Mouse (Mus musculus) liver, embryonic 15.5 days (tissue): ENCODE measurements around the gene Wdr82. TPM values are rescaled to one million over a fixed set of nuclear protein-coding genes. Genes with fewer than 3 reads are reported as not detected.
A peak's percentile ranks its signal among the peaks of the same experiment; 100 is the strongest.
"Not testable (repeated sequence)": the region's sequence is repeated elsewhere in the genome, so short reads cannot be mapped to it uniquely, and the experiment has no call there.

Experiments
- ATAC-seq: fragments of 200-750 bp; cut with Nextera tagmentation; 2 replicates; pipeline ENCODE4 v1.8.0; 2017; ENCODE audit warnings: moderate number of reproducible peaks, mild to moderate bottlenecking, moderate library complexity; ENCODE audit not compliant: insufficient read depth
- H3K27ac ChIP-seq: fragments of 300-500 bp; sonication (generic); replicated peaks from 2 replicates; pipeline ENCODE4 v1.5.1; 2015; ENCODE audit warnings: mild to moderate bottlenecking, inconsistent platforms
- H3K27me3 ChIP-seq: fragments of 300-500 bp; sonication (generic); 2 replicates; pipeline ENCODE4 v1.6.1; 2015; ENCODE audit warnings: mild to moderate bottlenecking, inconsistent platforms
- H3K36me3 ChIP-seq: fragments of 300-500 bp; sonication (generic); replicated peaks from 2 replicates; pipeline ENCODE4 v1.6.1; 2015; ENCODE audit warnings: moderate library complexity, mild to moderate bottlenecking, inconsistent platforms
- H3K4me1 ChIP-seq: fragments of 300-500 bp; sonication (generic); replicated peaks from 2 replicates; pipeline ENCODE4 v1.6.1; 2015; ENCODE audit warnings: inconsistent platforms
- H3K4me2 ChIP-seq: fragments of 300-500 bp; sonication (generic); 2 replicates; pipeline ENCODE4 v1.6.1; 2015; ENCODE audit warnings: moderate library complexity, mild to moderate bottlenecking, inconsistent platforms
- H3K4me3 ChIP-seq: fragments of 300-500 bp; sonication (generic); replicated peaks from 2 replicates; pipeline ENCODE4 v1.5.1; 2015; ENCODE audit warnings: mild to moderate bottlenecking, inconsistent platforms
- H3K9ac ChIP-seq: fragments of 300-500 bp; sonication (generic); 2 replicates; pipeline ENCODE4 v1.6.1; 2015; ENCODE audit warnings: moderate library complexity, mild to moderate bottlenecking, inconsistent platforms
- H3K9me3 ChIP-seq: fragments of 300-500 bp; sonication (generic); replicated peaks from 2 replicates; pipeline ENCODE4 v1.6.1; 2016; ENCODE audit warnings: inconsistent platforms
- whole genome bisulfite sequencing: fragments of 180-500 bp; shearing (Covaris S2); methylation state at CpG from one replicate; pipeline ENCODE4 v1.1.7; 2015; ENCODE audit warnings: mixed read lengths; ENCODE audit not compliant: insufficient replicate concordance; 5-methylcytosine and 5-hydroxymethylcytosine counted together
- polyA plus RNA-seq: library from polyadenylated mRNA; unstranded; fragments of >200 nt; fragmentation: Nextera tagmentation; extraction: Ambion mirVana; gene quantifications from 2 replicates; pipeline ENCODE4 v1.2.1, GENCODE M21; 2015

Gene Wdr82
- polyA plus RNA-seq, 1 experiment from 2014 or later: 7.3 TPM

DNA sequence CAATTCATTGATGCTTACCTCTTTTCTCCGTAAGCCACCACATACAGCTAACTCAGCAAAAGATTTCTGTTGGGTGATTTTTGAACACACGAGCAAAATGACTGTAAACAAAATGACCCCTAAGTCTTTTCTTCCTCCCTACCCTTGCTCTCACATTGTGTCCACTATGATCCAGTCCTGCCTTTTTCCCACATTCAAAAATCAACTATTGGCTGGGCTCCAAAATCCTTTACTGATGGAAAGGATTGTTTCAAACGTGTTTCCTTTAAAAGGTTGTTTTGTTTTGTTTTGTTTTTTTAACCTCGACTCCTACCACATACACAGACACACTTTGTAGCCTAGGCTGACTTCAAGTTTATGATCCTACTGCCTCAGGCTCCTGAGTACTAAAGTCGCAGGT lies 10.3 kb upstream of the Wdr82 start:
- Histone ChIP-seq H3K4me3 (peak overlapping the region; percentile 68), H3K27me3 (peaks cover 3% of the 10 kb centered on the region; the same call in 1 of the 2 replicates), H3K4me2 (peak overlapping the region; percentile 74), H3K36me3 (no peaks in the 10 kb centered on the region), H3K4me1 (peaks cover 25% of the 10 kb centered on the region), H3K9me3 (no peaks in the 10 kb centered on the region), H3K27ac (peak overlapping the region; percentile 84), H3K9ac (peak overlapping the region; percentile 52)
- no peak for ATAC-seq
- WGBS: 39% methylated on average over 5 of the region's 5 CpGs

DNA sequence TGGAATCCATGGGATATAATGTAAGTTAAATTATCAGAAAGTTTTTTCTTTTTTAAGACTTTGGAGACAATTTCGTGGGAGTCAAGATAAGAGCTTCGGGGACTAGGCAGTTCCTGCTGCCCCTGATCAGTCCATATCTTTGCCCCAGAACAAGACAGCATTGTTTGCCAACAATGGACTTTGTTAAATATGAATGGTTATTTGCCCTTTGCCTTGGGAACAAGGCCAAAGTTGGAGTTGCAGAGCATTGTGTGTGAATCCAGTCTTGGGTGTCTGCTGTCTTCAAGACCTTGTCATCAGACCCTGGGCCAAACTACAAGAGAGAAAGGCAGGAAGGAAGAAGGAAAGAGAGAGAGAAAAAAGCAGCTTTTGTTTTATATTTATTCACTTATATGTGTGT lies 4.0 kb upstream of the Wdr82 start:
- no peak for ATAC-seq
- H3K4me2 ChIP-seq: no peak overlapping the region
- WGBS: 24% methylated on average over 2 of the region's 2 CpGs
- no peak overlapping the region for H3K9ac ChIP-seq
- peaks cover 3% of the 10 kb centered on the region; the same call in 1 of the 2 replicates for H3K27me3 ChIP-seq
- H3K27ac ChIP-seq: no peak overlapping the region
- peaks cover 15% of the 10 kb centered on the region for H3K4me1 ChIP-seq
- H3K9me3 ChIP-seq: no peaks in the 10 kb centered on the region
- H3K4me3 ChIP-seq: no peak overlapping the region
- no peaks in the 10 kb centered on the region for H3K36me3 ChIP-seq

- H3K27me3 ChIP-seq: peaks cover 3% of the 10 kb centered on the region; the same call in 1 of the 2 replicates
- no peak overlapping the region for H3K4me2 ChIP-seq
- peaks cover 20% of the 10 kb centered on the region for H3K4me1 ChIP-seq
- H3K36me3 ChIP-seq: no peaks in the 10 kb centered on the region
- WGBS: 63% methylated on average over 3 of the region's 3 CpGs
- H3K27ac ChIP-seq: no peak overlapping the region
- no peak overlapping the region for H3K4me3 ChIP-seq
- no peak for ATAC-seq
- H3K9me3 ChIP-seq: no peaks in the 10 kb centered on the region
- H3K9ac ChIP-seq: no peak overlapping the region
Measured at GRCm38 (mm10) chr9:106167241-106167640, 3.5 kb upstream of the Wdr82 start.

- 53% methylated on average over 1 of the region's 1 CpGs for WGBS
- Histone ChIP-seq H3K36me3 (no peaks in the 10 kb centered on the region), H3K27ac (no peak overlapping the region), H3K4me1 (peaks cover 21% of the 10 kb centered on the region), H3K9ac (no peak overlapping the region), H3K4me2 (no peak overlapping the region), H3K27me3 (peaks cover 3% of the 10 kb centered on the region; the same call in 1 of the 2 replicates), H3K4me3 (no peak overlapping the region), H3K9me3 (no peaks in the 10 kb centered on the region)
- no peak for ATAC-seq
Measured at GRCm38 (mm10) chr9:106167703-106168102, 3.0 kb upstream of the Wdr82 start.

- not testable (repeated sequence) for H3K9ac ChIP-seq, ATAC-seq, H3K27ac ChIP-seq, H3K4me2 ChIP-seq, H3K36me3 ChIP-seq, H3K27me3 ChIP-seq, H3K4me3 ChIP-seq, H3K9me3 ChIP-seq
- WGBS: 61% methylated on average over 1 of the region's 1 CpGs
- H3K4me1 ChIP-seq: peaks cover 32% of the 10 kb centered on the region
Measured at GRCm38 (mm10) chr9:106169006-106169405, 1.7 kb upstream of the Wdr82 start.

GRCm38 (mm10) chr9:106169917-106170316 lies 811 bp upstream of the Wdr82 start:
- Histone ChIP-seq H3K4me3 (0 out of 2 replicates have a peak overlapping the region, but pooled peaks have one; percentile 86), H3K27ac (peak overlapping the region; percentile 93; the same call in 1 of the 2 replicates), H3K9me3 (no peaks in the 10 kb centered on the region), H3K4me2 (peak overlapping the region; percentile 93), H3K4me1 (peaks cover 39% of the 10 kb centered on the region), H3K36me3 (peaks cover 9% of the 10 kb centered on the region; the same call in 1 of the 2 replicates), H3K9ac (no peak overlapping the region), H3K27me3 (no peaks in the 10 kb centered on the region; the same call in 1 of the 2 replicates)
- 44% methylated on average over 6 of the region's 6 CpGs for WGBS
- ATAC-seq: no peak

- peaks cover 50% of the 10 kb centered on the region for H3K4me1 ChIP-seq
- no peaks in the 10 kb centered on the region for H3K9me3 ChIP-seq
- ATAC-seq: peak; percentile 36
- peak overlapping the region; percentile 93 for H3K4me2 ChIP-seq
- H3K27ac ChIP-seq: peak overlapping the region; percentile 93
- under 1% methylated on average over 30 of the region's 30 CpGs for WGBS
- peak overlapping the region; percentile 77 for H3K9ac ChIP-seq
- peaks cover 16% of the 10 kb centered on the region for H3K36me3 ChIP-seq
- no peaks in the 10 kb centered on the region for H3K27me3 ChIP-seq
- H3K4me3 ChIP-seq: peak overlapping the region; percentile 86
Measured at GRCm38 (mm10) chr9:106171346-106172158, 824 bp downstream of the Wdr82 start.

GRCm38 (mm10) chr9:106172527-106172926 lies 1.8 kb downstream of the Wdr82 start:
- H3K4me2 ChIP-seq: peak overlapping the region; percentile 93
- H3K9me3 ChIP-seq: no peaks in the 10 kb centered on the region
- WGBS: 9% methylated on average over 3 of the region's 3 CpGs
- H3K27me3 ChIP-seq: no peaks in the 10 kb centered on the region
- peaks cover 25% of the 10 kb centered on the region for H3K36me3 ChIP-seq
- H3K27ac ChIP-seq: no peak overlapping the region; the same call in 1 of the 2 replicates
- no peak for ATAC-seq
- peak overlapping the region; percentile 41; the same call in 1 of the 2 replicates for H3K9ac ChIP-seq
- peaks cover 50% of the 10 kb centered on the region for H3K4me1 ChIP-seq
- H3K4me3 ChIP-seq: peak overlapping the region; percentile 86

GRCm38 (mm10) chr9:106173363-106173762 lies 2.6 kb downstream of the Wdr82 start:
- Histone ChIP-seq H3K4me3 (peak overlapping the region; percentile 86), H3K9ac (peak overlapping the region; percentile 36; the same call in 1 of the 2 replicates), H3K36me3 (peaks cover 34% of the 10 kb centered on the region), H3K4me2 (peak overlapping the region; percentile 93), H3K27me3 (no peaks in the 10 kb centered on the region), H3K9me3 (no peaks in the 10 kb centered on the region), H3K27ac (no peak overlapping the region), H3K4me1 (peaks cover 50% of the 10 kb centered on the region)
- no peak for ATAC-seq
- 44% methylated on average over 2 of the region's 2 CpGs for WGBS

- Histone ChIP-seq H3K4me2 (no peak overlapping the region), H3K9me3 (no peaks in the 10 kb centered on the region), H3K9ac (no peak overlapping the region), H3K4me3 (no peak overlapping the region), H3K36me3 (peaks cover 56% of the 10 kb centered on the region), H3K27me3 (no peaks in the 10 kb centered on the region), H3K4me1 (peaks cover 38% of the 10 kb centered on the region), H3K27ac (no peak overlapping the region)
- ATAC-seq: no peak
- WGBS: 48% methylated on average over 3 of the region's 3 CpGs
Measured at GRCm38 (mm10) chr9:106175552-106176200, 4.9 kb downstream of the Wdr82 start.

- H3K27ac ChIP-seq: no peak overlapping the region
- peaks cover 34% of the 10 kb centered on the region for H3K4me1 ChIP-seq
- H3K9ac ChIP-seq: no peak overlapping the region
- no peak overlapping the region for H3K4me3 ChIP-seq
- peaks cover 67% of the 10 kb centered on the region for H3K36me3 ChIP-seq
- no peaks in the 10 kb centered on the region for H3K27me3 ChIP-seq
- no peaks in the 10 kb centered on the region for H3K9me3 ChIP-seq
- H3K4me2 ChIP-seq: no peak overlapping the region
- no peak for ATAC-seq
- 87% methylated on average over 5 of the region's 5 CpGs for WGBS
Measured at GRCm38 (mm10) chr9:106176769-106177168, 6.0 kb downstream of the Wdr82 start.
